Mouse (Mus musculus) heart, embryonic 13.5 days (tissue): Measurements from ENCODE around the gene Dok1. TPM values are rescaled to one million over a fixed set of nuclear protein-coding genes. Genes with fewer than 3 reads are reported as not detected.

Source experiments
- ATAC-seq: fragments of 200-750 bp; cut with Nextera tagmentation; 2 replicates; pipeline ENCODE4 v1.8.0; 2017; ENCODE audit warnings: moderate TSS enrichment; ENCODE audit not compliant: insufficient number of reproducible peaks, low FRiP score, low TSS enrichment; ENCODE audit errors: extremely low read depth
- H3K27ac ChIP-seq: fragments of 300-500 bp; sonication (generic); replicated peaks from 2 replicates; pipeline ENCODE4 v1.5.1; 2015; ENCODE audit warnings: moderate library complexity, mild to moderate bottlenecking, inconsistent platforms
- H3K27me3 ChIP-seq: fragments of 300-500 bp; sonication (generic); replicated peaks from 2 replicates; pipeline ENCODE4 v1.6.1; 2015; ENCODE audit warnings: mild to moderate bottlenecking, inconsistent platforms
- H3K36me3 ChIP-seq: fragments of 300-500 bp; sonication (generic); 2 replicates; pipeline ENCODE4 v1.6.1; 2015; ENCODE audit warnings: mild to moderate bottlenecking, inconsistent platforms
- H3K4me1 ChIP-seq: fragments of 300-500 bp; sonication (generic); 2 replicates; pipeline ENCODE4 v1.6.1; 2015; ENCODE audit warnings: inconsistent platforms
- H3K4me2 ChIP-seq: fragments of 300-500 bp; sonication (generic); 2 replicates; pipeline ENCODE4 v1.6.1; 2015; ENCODE audit warnings: inconsistent platforms, mild to moderate bottlenecking, moderate library complexity
- H3K4me3 ChIP-seq: fragments of 300-500 bp; sonication (generic); 2 replicates; pipeline ENCODE4 v1.5.1; 2015; ENCODE audit warnings: moderate library complexity, mild to moderate bottlenecking, inconsistent platforms
- H3K9ac ChIP-seq: fragments of 300-500 bp; sonication (generic); 2 replicates; pipeline ENCODE4 v1.6.1; 2015; ENCODE audit warnings: inconsistent platforms, mild to moderate bottlenecking, moderate library complexity
- H3K9me3 ChIP-seq: fragments of 300-500 bp; sonication (generic); 2 replicates; pipeline ENCODE4 v1.6.1; 2016; ENCODE audit warnings: inconsistent platforms
- WGBS: fragments of 180-500 bp; shearing (Covaris S2); methylation state at CpG from one replicate; pipeline ENCODE4 v1.1.7; 2015; ENCODE audit warnings: mixed read lengths; 5-methylcytosine and 5-hydroxymethylcytosine counted together
- polyA plus RNA-seq: library from polyadenylated mRNA; unstranded; fragments of >200 nt; fragmentation: Nextera tagmentation; extraction: Ambion mirVana; gene quantifications from 2 replicates; pipeline ENCODE4 v1.2.1, GENCODE M21; 2015

The Dok1 gene
- polyA plus RNA-seq, 1 experiment from 2014 or later, result 7.6 TPM

- WGBS, result 35% methylated on average over 7 of the region's 9 CpGs
- Histone ChIP-seq H3K4me1 (peaks cover 35% of the 10 kb centered on the region), H3K27ac (no peak overlapping the region), H3K27me3 (peaks cover 71% of the 10 kb centered on the region), H3K4me2 (no peak overlapping the region), H3K36me3 (peaks cover 8% of the 10 kb centered on the region; the same call in 1 of the 2 replicates), H3K9ac (no peak overlapping the region), H3K4me3 (no peak overlapping the region), H3K9me3 (no peaks in the 10 kb centered on the region)
- no peak for ATAC-seq
Measured at GRCm38 (mm10) chr6:83027706-83028105, 5.6 kb downstream of the Dok1 start.

GRCm38 (mm10) chr6:83027293-83027692 is 6.0 kb downstream of the Dok1 start:
- Histone ChIP-seq H3K9me3 (no peaks in the 10 kb centered on the region), H3K36me3 (peaks cover 8% of the 10 kb centered on the region; the same call in 1 of the 2 replicates), H3K9ac (no peak overlapping the region), H3K4me1 (peaks cover 32% of the 10 kb centered on the region), H3K27me3 (peaks cover 68% of the 10 kb centered on the region), H3K4me2 (no peak overlapping the region), H3K27ac (no peak overlapping the region), H3K4me3 (no peak overlapping the region)
- no peak for ATAC-seq
- 70% methylated on average over 8 of the region's 8 CpGs for WGBS

GRCm38 (mm10) chr6:83025221-83025620 is 8.1 kb downstream of the Dok1 start:
- Histone ChIP-seq H3K9me3 (no peaks in the 10 kb centered on the region), H3K27me3 (peaks cover 48% of the 10 kb centered on the region), H3K36me3 (no peaks in the 10 kb centered on the region), H3K9ac (no peak overlapping the region), H3K27ac (no peak overlapping the region), H3K4me2 (no peak overlapping the region), H3K4me3 (no peak overlapping the region), H3K4me1 (peaks cover 16% of the 10 kb centered on the region)
- WGBS, result 84% methylated on average over 4 of the region's 4 CpGs
- ATAC-seq, result no peak

GRCm38 (mm10) chr6:83024421-83024820 is 8.8 kb downstream of the Dok1 start:
- Histone ChIP-seq H3K27ac (no peak overlapping the region), H3K9me3 (no peaks in the 10 kb centered on the region), H3K4me2 (no peak overlapping the region), H3K9ac (no peak overlapping the region), H3K4me3 (no peak overlapping the region), H3K36me3 (no peaks in the 10 kb centered on the region), H3K27me3 (peaks cover 40% of the 10 kb centered on the region), H3K4me1 (peaks cover 9% of the 10 kb centered on the region; the same call in 1 of the 2 replicates)
- WGBS, result 62% methylated on average over 4 of the region's 4 CpGs
- ATAC-seq, result no peak

- no peaks in the 10 kb centered on the region for H3K36me3 ChIP-seq
- no peak for ATAC-seq
- peaks cover 9% of the 10 kb centered on the region; the same call in 1 of the 2 replicates for H3K4me1 ChIP-seq
- H3K9me3 ChIP-seq, result no peaks in the 10 kb centered on the region
- no peak overlapping the region for H3K9ac ChIP-seq
- H3K4me3 ChIP-seq, result no peak overlapping the region
- WGBS, result 87% methylated on average over 2 of the region's 2 CpGs
- H3K27ac ChIP-seq, result no peak overlapping the region
- H3K27me3 ChIP-seq, result peaks cover 33% of the 10 kb centered on the region
- no peak overlapping the region for H3K4me2 ChIP-seq
Measured at GRCm38 (mm10) chr6:83023786-83024185, 9.5 kb downstream of the Dok1 start.

- Histone ChIP-seq H3K4me1 (peaks cover 7% of the 10 kb centered on the region; the same call in 1 of the 2 replicates), H3K9me3 (no peaks in the 10 kb centered on the region), H3K4me3 (no peak overlapping the region), H3K27me3 (peaks cover 25% of the 10 kb centered on the region), H3K27ac (no peak overlapping the region), H3K4me2 (no peak overlapping the region), H3K36me3 (no peaks in the 10 kb centered on the region), H3K9ac (no peak overlapping the region)
- WGBS, result 78% methylated on average over 9 of the region's 9 CpGs
- no peak for ATAC-seq
Measured at GRCm38 (mm10) chr6:83023008-83023407, 10.3 kb downstream of the Dok1 start.

- ATAC-seq, result no peak
- 68% methylated on average over 4 of the region's 4 CpGs for WGBS
- H3K27me3 ChIP-seq, result peaks cover 8% of the 10 kb centered on the region; the same call in 1 of the 2 replicates
Measured at GRCm38 (mm10) chr6:83020836-83021593, 12.3 kb downstream of the Dok1 start.

GRCm38 (mm10) chr6:83020121-83020520 is 13.2 kb downstream of the Dok1 start:
- Histone ChIP-seq H3K9ac (no peak overlapping the region), H3K36me3 (no peaks in the 10 kb centered on the region), H3K4me3 (no peak overlapping the region), H3K4me2 (no peak overlapping the region), H3K4me1 (peaks cover 15% of the 10 kb centered on the region), H3K27me3 (peaks cover 10% of the 10 kb centered on the region; the same call in 1 of the 2 replicates), H3K9me3 (no peaks in the 10 kb centered on the region), H3K27ac (no peak overlapping the region)
- no peak for ATAC-seq
- 77% methylated on average over 6 of the region's 6 CpGs for WGBS

More at GRCm38 (mm10) chr6:83020836-83021593, 12.3 kb downstream of the Dok1 start:
- Histone ChIP-seq H3K4me1 (peaks cover 13% of the 10 kb centered on the region), H3K9ac (no peak overlapping the region), H3K36me3 (no peaks in the 10 kb centered on the region), H3K4me3 (no peak overlapping the region), H3K9me3 (no peaks in the 10 kb centered on the region), H3K4me2 (no peak overlapping the region), H3K27ac (no peak overlapping the region)

- no peak for ATAC-seq
- no peak overlapping the region for H3K4me3 ChIP-seq
- 59% methylated on average over 3 of the region's 3 CpGs for WGBS
- no peak overlapping the region for H3K27ac ChIP-seq
- H3K9me3 ChIP-seq, result no peaks in the 10 kb centered on the region
- H3K9ac ChIP-seq, result no peak overlapping the region
- H3K27me3 ChIP-seq, result peaks cover 8% of the 10 kb centered on the region; the same call in 1 of the 2 replicates
- no peaks in the 10 kb centered on the region for H3K36me3 ChIP-seq
- peaks cover 21% of the 10 kb centered on the region for H3K4me1 ChIP-seq
- no peak overlapping the region for H3K4me2 ChIP-seq
Measured at GRCm38 (mm10) chr6:83019044-83019443, 14.2 kb downstream of the Dok1 start.

GRCm38 (mm10) chr6:83017190-83017589 is 16.1 kb downstream of the Dok1 start:
- Histone ChIP-seq H3K36me3 (no peaks in the 10 kb centered on the region), H3K4me2 (no peak overlapping the region), H3K4me1 (peaks cover 23% of the 10 kb centered on the region), H3K9me3 (no peaks in the 10 kb centered on the region), H3K27me3 (peaks cover 5% of the 10 kb centered on the region), H3K4me3 (no peak overlapping the region), H3K27ac (peak overlapping the region; percentile 36), H3K9ac (no peak overlapping the region)
- no peak for ATAC-seq
- WGBS, result 16% methylated on average over 3 of the region's 3 CpGs

- Histone ChIP-seq H3K27ac (no peak overlapping the region), H3K36me3 (no peaks in the 10 kb centered on the region), H3K4me2 (no peak overlapping the region), H3K27me3 (peaks cover 5% of the 10 kb centered on the region), H3K9ac (no peak overlapping the region), H3K4me3 (no peak overlapping the region), H3K9me3 (no peaks in the 10 kb centered on the region), H3K4me1 (peaks cover 23% of the 10 kb centered on the region)
- 79% methylated on average over 2 of the region's 2 CpGs for WGBS
- ATAC-seq, result no peak
Measured at GRCm38 (mm10) chr6:83015749-83016148, 17.5 kb downstream of the Dok1 start.
